Mouse (Mus musculus) ES-E14 (cell line): ENCODE data around the gene Ssna1. TPM values are rescaled to one million over a fixed set of nuclear protein-coding genes. Genes with fewer than 3 reads are reported as not detected.

Experiments
- DNase-seq: peaks from one replicate; pipeline ENCODE4 v3.0.0-alpha.2; 2013; ENCODE audit warnings: low read depth, low spot score
- H3K27ac ChIP-seq: 2 replicates; pipeline ENCODE4 v1.5.1; 2012; ENCODE audit warnings: low read depth, mild to moderate bottlenecking, low read length, moderate library complexity, mixed read lengths; ENCODE audit not compliant: poor library complexity, insufficient read depth, severe bottlenecking
- H3K36me3 ChIP-seq: 2 replicates; pipeline ENCODE4 v1.6.1; 2012; ENCODE audit warnings: mild to moderate bottlenecking, low read length, moderate library complexity, mixed read lengths; ENCODE audit not compliant: control insufficient read depth, poor library complexity, insufficient read depth, severe bottlenecking
- H3K4me1 ChIP-seq, 2 experiments: fragments of 150-350 bp in 1 of 2; sonication (generic) in 1 of 2; 2 replicates each; pipeline ENCODE4 v1.6.1; 2012; ENCODE audit warnings: low read length in 2 of 2, mild to moderate bottlenecking in 1 of 2, mixed read lengths in 1 of 2; ENCODE audit not compliant: control insufficient read depth in 2 of 2, insufficient read depth in 2 of 2, poor library complexity in 1 of 2
- H3K4me3 ChIP-seq, 2 experiments: fragments of 150-350 bp in 1 of 2; sonication (generic) in 1 of 2; 2 replicates each; pipeline ENCODE4 v1.5.1; 2012; ENCODE audit warnings: low read length in 2 of 2, low read depth in 1 of 2, mild to moderate bottlenecking in 1 of 2, mixed read lengths in 1 of 2; ENCODE audit not compliant: insufficient read depth in 1 of 2, poor library complexity in 1 of 2, severe bottlenecking in 1 of 2
- H3K9ac ChIP-seq: 2 replicates; pipeline ENCODE4 v1.6.1; 2012; ENCODE audit warnings: low read depth, mild to moderate bottlenecking, low read length, mixed read lengths; ENCODE audit not compliant: poor library complexity, insufficient read depth, severe bottlenecking
- H3K9me3 ChIP-seq: fragments of 150-350 bp; sonication (generic); 2 replicates; pipeline ENCODE4 v1.6.1; 2012; ENCODE audit warnings: low read depth, mild to moderate bottlenecking, low read length; ENCODE audit not compliant: control insufficient read depth, insufficient read depth
- CHD2 ChIP-seq: IDR thresholded peaks from 2 replicates; pipeline ENCODE4 v1.6.1; 2014; ENCODE audit warnings: mild to moderate bottlenecking, low read depth, low read length, inconsistent platforms
- HCFC1 ChIP-seq: IDR thresholded peaks from 2 replicates; pipeline ENCODE4 v1.6.1; 2012; ENCODE audit warnings: low read length, inconsistent platforms, borderline replicate concordance; ENCODE audit not compliant: insufficient read depth
- MAFK ChIP-seq: IDR thresholded peaks from 2 replicates; pipeline ENCODE4 v1.6.1; 2014; ENCODE audit warnings: mild to moderate bottlenecking, low read depth, low read length, inconsistent platforms; ENCODE audit not compliant: insufficient read depth
- ZC3H11A ChIP-seq: IDR thresholded peaks from 2 replicates; pipeline ENCODE4 v1.6.1; 2012; ENCODE audit warnings: low read depth, mild to moderate bottlenecking, inconsistent platforms, low read length, borderline replicate concordance
- ZNF384 ChIP-seq: IDR thresholded peaks from 2 replicates; pipeline ENCODE4 v1.6.1; 2012; ENCODE audit warnings: low read depth, low read length, inconsistent platforms
- in situ Hi-C, 2 experiments: fragments of 600-800 bp; cut with MboI; formaldehyde crosslinking; loops; one replicate each; pipeline ENCODE4 v1.15.1; 2025; ENCODE audit warnings: low sequenced_read_pairs in 2 of 2, inconsistent platforms in 1 of 2; ENCODE audit not compliant: unreplicated experiment in 2 of 2
- total RNA-seq: library from RNA; depleted of rRNA; stranded (reverse); fragments of 300-350 nt; gene quantifications from 2 replicates; pipeline ENCODE4 v1.2.3, GENCODE M21; 2012

The Ssna1 gene
- total RNA-seq, 1 experiment = 70.6 TPM

- DNase-seq = no peak
- Histone ChIP-seq H3K4me3 (peak overlapping the region; percentile 53 to 56), H3K27ac (no peak overlapping the region), H3K9me3 (no peaks in the 10 kb centered on the region), H3K4me1 (peaks cover 0 to 3% of the 10 kb centered on the region in 2 experiments; a peak in 1 of 4 replicates), H3K9ac (peak overlapping the region; percentile 57), H3K36me3 (peaks cover 2% of the 10 kb centered on the region; the same call in 1 of the 2 replicates)
- TF ChIP-seq HCFC1 = no peak
- no peak for TF ChIP-seq ZNF384
- TF ChIP-seq MAFK = no peak
- in situ Hi-C loops = no loop called here
These were observed 32.7 kb upstream of the Ssna1 start for GRCm38 (mm10) chr2:25304657-25305541.

- H3K36me3 ChIP-seq = peaks cover 2% of the 10 kb centered on the region; the same call in 1 of the 2 replicates
- H3K4me1 ChIP-seq = peaks cover 0 to 3% of the 10 kb centered on the region in 2 experiments; a peak in 1 of 4 replicates
- no peak overlapping the region for H3K27ac ChIP-seq
- no peak overlapping the region for H3K9ac ChIP-seq
- no peaks in the 10 kb centered on the region for H3K9me3 ChIP-seq
- H3K4me3 ChIP-seq = no peak overlapping the region
- no peak for DNase-seq
- no peak for TF ChIP-seq CHD2
- no peak for TF ChIP-seq MAFK
- TF ChIP-seq ZC3H11A = no peak
- TF ChIP-seq ZNF384 = no peak
- no peak for TF ChIP-seq HCFC1
- in situ Hi-C loops = no loop called here
These were observed 31.9 kb upstream of the Ssna1 start for GRCm38 (mm10) chr2:25303931-25304656.

DNA sequence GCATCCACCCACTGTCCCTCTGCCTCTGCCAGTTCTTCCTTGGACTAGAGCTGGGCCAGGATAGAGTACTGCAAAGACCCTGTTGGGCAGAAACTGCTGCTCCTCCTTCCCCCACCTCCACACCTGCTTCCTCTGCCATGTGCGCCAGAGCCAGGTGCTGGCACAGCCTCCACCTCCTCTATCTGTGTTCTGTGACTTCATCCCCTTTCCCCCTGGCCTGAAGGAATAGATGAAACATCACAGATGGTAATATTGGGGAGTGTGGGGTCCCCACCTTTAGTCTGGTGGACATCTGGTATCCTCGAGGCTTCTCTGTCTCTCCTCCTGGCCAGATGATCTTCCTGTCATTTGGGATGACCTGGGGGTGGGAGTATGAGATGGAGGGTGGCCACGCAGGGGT, 31.2 kb upstream of the Ssna1 start:
- TF ChIP-seq MAFK (no peak), CHD2 (no peak), HCFC1 (no peak), ZNF384 (no peak), ZC3H11A (no peak)
- in situ Hi-C loops = no loop called here
- DNase-seq = no peak
- H3K4me3 ChIP-seq = no peak overlapping the region
- no peak overlapping the region for H3K27ac ChIP-seq
- no peak overlapping the region for H3K9ac ChIP-seq
- peaks cover 2% of the 10 kb centered on the region; the same call in 1 of the 2 replicates for H3K36me3 ChIP-seq
- peaks cover 0 to 3% of the 10 kb centered on the region in 2 experiments; a peak in 1 of 4 replicates for H3K4me1 ChIP-seq
- H3K9me3 ChIP-seq = no peaks in the 10 kb centered on the region

DNA sequence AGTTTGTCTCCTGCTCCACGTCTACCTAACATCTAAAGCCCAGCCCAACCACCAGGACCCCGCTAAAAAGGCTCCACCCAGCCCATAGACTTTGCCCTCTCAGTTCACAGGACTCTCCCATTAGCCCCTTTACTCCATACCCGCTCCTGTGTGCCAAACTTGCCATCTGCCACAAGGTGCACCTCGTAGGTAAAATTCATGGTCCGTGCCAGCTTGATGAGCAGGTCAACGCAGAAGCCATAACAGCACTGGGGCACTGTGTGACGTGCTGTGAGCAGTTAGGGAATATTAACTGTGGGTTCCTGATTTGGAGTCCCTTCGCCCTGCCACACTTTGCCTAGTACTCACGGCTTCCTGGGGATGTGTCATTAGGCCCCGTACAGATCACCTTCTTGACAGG, 25.8 kb upstream of the Ssna1 start:
- H3K4me1 ChIP-seq = no peaks in the 10 kb centered on the region
- no peaks in the 10 kb centered on the region for H3K9me3 ChIP-seq
- no peak overlapping the region for H3K9ac ChIP-seq
- peaks cover 7% of the 10 kb centered on the region; the same call in 1 of the 2 replicates for H3K36me3 ChIP-seq
- H3K27ac ChIP-seq = no peak overlapping the region
- no peak overlapping the region for H3K4me3 ChIP-seq
- TF ChIP-seq ZC3H11A (no peak), HCFC1 (no peak), ZNF384 (no peak), CHD2 (no peak), MAFK (no peak)
- DNase-seq = no peak
- in situ Hi-C loops = no loop called here
